Mouse (Mus musculus) neural tube, embryonic 11.5 days (tissue): ENCODE data around the gene Llgl2. TPM values are rescaled to one million over a fixed set of nuclear protein-coding genes. Genes with fewer than 3 reads are reported as not detected.

Experiments used
- ATAC-seq: fragments of 200-750 bp; cut with Nextera tagmentation; 2 replicates; pipeline ENCODE4 v1.8.0; 2017; ENCODE audit warnings: moderate number of reproducible peaks, mild to moderate bottlenecking, moderate TSS enrichment, moderate library complexity; ENCODE audit not compliant: insufficient read depth, low FRiP score, low TSS enrichment
- DNase-seq: peaks from one replicate; pipeline ENCODE4 v3.0.0-alpha.2; 2015; ENCODE audit warnings: low spot score
- H3K27ac ChIP-seq: fragments of 300-500 bp; sonication (generic); 2 replicates; pipeline ENCODE4 v1.5.1; 2014; ENCODE audit warnings: low read depth, mild to moderate bottlenecking, low read length
- H3K27me3 ChIP-seq: fragments of 300-500 bp; sonication (generic); 2 replicates; pipeline ENCODE4 v1.6.1; 2014; ENCODE audit warnings: mild to moderate bottlenecking, low read length, mixed read lengths; ENCODE audit not compliant: control insufficient read depth, insufficient read depth
- H3K36me3 ChIP-seq: fragments of 300-500 bp; sonication (generic); 2 replicates; pipeline ENCODE4 v1.6.1; 2014; ENCODE audit warnings: mild to moderate bottlenecking, low read length, moderate library complexity, mixed read lengths; ENCODE audit not compliant: control insufficient read depth, insufficient read depth
- H3K4me1 ChIP-seq: fragments of 300-500 bp; sonication (generic); 2 replicates; pipeline ENCODE4 v1.6.1; 2014; ENCODE audit warnings: low read length, mixed read lengths; ENCODE audit not compliant: control insufficient read depth, insufficient read depth
- H3K4me2 ChIP-seq: fragments of 300-500 bp; sonication (generic); 2 replicates; pipeline ENCODE4 v1.6.1; 2014; ENCODE audit warnings: low read depth, mild to moderate bottlenecking, moderate library complexity
- H3K4me3 ChIP-seq: fragments of 300-500 bp; sonication (generic); 2 replicates; pipeline ENCODE4 v1.5.1; 2014; ENCODE audit warnings: low read depth, low read length
- H3K9ac ChIP-seq: fragments of 300-500 bp; sonication (generic); 2 replicates; pipeline ENCODE4 v1.6.1; 2014; ENCODE audit warnings: mild to moderate bottlenecking, low read length
- H3K9me3 ChIP-seq: fragments of 300-500 bp; sonication (generic); 2 replicates; pipeline ENCODE4 v1.6.1; 2016; ENCODE audit warnings: low read length; ENCODE audit not compliant: control insufficient read depth
- WGBS: fragments of 180-500 bp; shearing (Covaris S2); extraction: QIAGEN DNeasy Blood & Tissue Kit; methylation state at CpG from one replicate; pipeline ENCODE4 v1.1.7; 2014; 5-methylcytosine and 5-hydroxymethylcytosine counted together
- polyA plus RNA-seq: library from polyadenylated mRNA; unstranded; fragments of >200 nt; fragmentation: Nextera tagmentation; extraction: Ambion mirVana; gene quantifications from 2 replicates; pipeline ENCODE4 v1.2.1, GENCODE M21; 2014

The Llgl2 gene
- polyA plus RNA-seq, 1 experiment from 2014 or later = 6.1 TPM

DNA sequence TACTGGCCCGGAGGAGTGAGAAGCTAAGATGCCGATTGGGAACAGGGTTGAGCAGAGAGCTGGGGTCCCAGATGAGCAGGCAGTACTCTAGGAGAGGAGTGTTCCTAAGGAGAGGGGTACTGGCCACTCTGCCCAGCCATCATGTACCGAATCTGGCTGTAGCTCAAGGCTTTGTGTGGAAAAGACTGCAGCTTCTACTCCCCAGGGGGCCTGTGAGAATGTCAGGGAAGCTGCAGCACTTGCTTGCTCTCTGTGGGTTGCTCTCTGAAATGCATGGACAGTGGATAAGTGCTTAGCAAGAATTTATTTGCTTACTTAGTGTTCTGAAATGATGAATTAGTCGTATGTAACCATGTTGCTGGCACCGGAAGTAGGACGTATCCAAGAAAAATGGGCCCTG is 37.4 kb upstream of the Llgl2 start:
- no peak for ATAC-seq
- H3K27me3 ChIP-seq = no peaks in the 10 kb centered on the region
- H3K4me2 ChIP-seq = no peak overlapping the region
- peaks cover 4% of the 10 kb centered on the region for H3K36me3 ChIP-seq
- no peak overlapping the region for H3K9ac ChIP-seq
- no peaks in the 10 kb centered on the region for H3K9me3 ChIP-seq
- DNase-seq = no peak
- H3K4me1 ChIP-seq = no peaks in the 10 kb centered on the region
- 63% methylated on average over 6 of the region's 6 CpGs for WGBS
- H3K27ac ChIP-seq = no peak overlapping the region
- H3K4me3 ChIP-seq = no peak overlapping the region

DNA sequence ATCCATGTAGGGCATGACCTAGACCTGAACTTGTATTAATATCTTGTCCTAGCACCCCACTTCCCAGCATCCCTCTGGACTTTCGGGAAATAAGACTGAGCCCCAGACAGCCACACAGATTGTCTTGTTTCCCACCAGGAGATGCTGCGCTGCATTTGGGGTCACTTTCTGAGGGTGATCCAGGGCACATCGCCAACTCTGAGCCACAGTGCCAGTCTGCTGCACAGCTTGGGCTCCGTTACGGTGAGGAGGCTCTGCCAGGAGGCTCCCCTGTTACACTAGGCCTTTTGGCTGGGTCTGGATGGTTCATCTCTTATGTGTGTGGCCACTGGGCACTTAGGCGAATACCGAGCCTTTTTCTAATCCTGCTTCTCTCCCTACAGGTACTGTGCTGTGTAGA is 34.1 kb upstream of the Llgl2 start:
- H3K36me3 ChIP-seq = peaks cover 20% of the 10 kb centered on the region
- H3K4me2 ChIP-seq = no peak overlapping the region
- H3K9ac ChIP-seq = no peak overlapping the region
- DNase-seq = no peak
- H3K4me1 ChIP-seq = no peaks in the 10 kb centered on the region
- H3K27ac ChIP-seq = no peak overlapping the region
- 97% methylated on average over 7 of the region's 7 CpGs for WGBS
- no peak overlapping the region for H3K4me3 ChIP-seq
- no peaks in the 10 kb centered on the region for H3K27me3 ChIP-seq
- ATAC-seq = no peak
- H3K9me3 ChIP-seq = no peaks in the 10 kb centered on the region

DNA sequence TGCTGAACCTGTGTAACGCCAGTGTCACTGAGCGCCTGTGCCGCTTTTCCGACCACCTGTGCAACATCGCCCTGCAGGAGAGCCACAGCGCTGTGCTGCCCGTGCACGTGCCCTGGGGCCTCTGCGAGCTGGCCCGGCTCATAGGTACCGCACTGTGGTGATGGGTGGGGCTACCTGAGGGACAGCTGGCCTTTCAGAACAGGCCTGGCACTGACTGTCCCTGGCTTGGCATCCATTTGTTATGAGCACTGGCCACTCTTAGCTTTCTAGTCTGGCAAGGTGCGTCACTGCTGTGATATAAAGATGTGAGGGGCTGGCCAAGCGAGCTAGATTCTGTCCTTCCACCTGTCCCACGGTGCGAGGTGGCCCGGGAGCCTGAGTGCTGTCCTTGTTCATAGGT is 31.9 kb upstream of the Llgl2 start:
- WGBS = 95% methylated on average over 16 of the region's 16 CpGs
- H3K4me2 ChIP-seq = no peak overlapping the region
- no peaks in the 10 kb centered on the region for H3K9me3 ChIP-seq
- no peak for DNase-seq
- no peak overlapping the region for H3K27ac ChIP-seq
- H3K9ac ChIP-seq = no peak overlapping the region
- peaks cover 31% of the 10 kb centered on the region for H3K36me3 ChIP-seq
- no peak overlapping the region for H3K4me3 ChIP-seq
- H3K4me1 ChIP-seq = no peaks in the 10 kb centered on the region
- no peaks in the 10 kb centered on the region for H3K27me3 ChIP-seq
- ATAC-seq = no peak

DNA sequence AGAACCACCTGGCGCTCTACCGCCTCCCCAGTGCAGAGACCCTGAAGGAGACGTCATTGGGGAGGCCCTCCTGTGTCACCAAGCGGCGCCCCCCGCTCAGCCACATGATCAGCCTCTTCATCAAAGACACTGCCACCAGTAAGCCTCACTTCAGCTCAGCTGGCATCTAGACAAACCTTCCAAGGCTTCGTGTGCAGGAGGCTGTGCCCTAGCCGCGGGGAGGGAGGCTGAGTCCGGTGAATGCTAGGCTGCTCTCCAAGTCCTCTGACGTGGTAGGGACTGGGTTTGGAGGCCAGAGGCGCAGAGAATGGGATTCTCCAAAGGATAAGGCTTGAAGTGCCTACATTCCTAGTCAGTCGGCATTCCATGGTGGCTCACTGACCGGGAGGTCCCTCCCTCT is 31.5 kb upstream of the Llgl2 start:
- H3K9me3 ChIP-seq = no peaks in the 10 kb centered on the region
- H3K4me3 ChIP-seq = no peak overlapping the region
- H3K27me3 ChIP-seq = no peaks in the 10 kb centered on the region
- H3K9ac ChIP-seq = no peak overlapping the region
- H3K4me2 ChIP-seq = no peak overlapping the region
- no peaks in the 10 kb centered on the region for H3K4me1 ChIP-seq
- no peak overlapping the region for H3K27ac ChIP-seq
- ATAC-seq = no peak
- no peak for DNase-seq
- WGBS = 92% methylated on average over 14 of the region's 14 CpGs
- H3K36me3 ChIP-seq = peaks cover 33% of the 10 kb centered on the region

DNA sequence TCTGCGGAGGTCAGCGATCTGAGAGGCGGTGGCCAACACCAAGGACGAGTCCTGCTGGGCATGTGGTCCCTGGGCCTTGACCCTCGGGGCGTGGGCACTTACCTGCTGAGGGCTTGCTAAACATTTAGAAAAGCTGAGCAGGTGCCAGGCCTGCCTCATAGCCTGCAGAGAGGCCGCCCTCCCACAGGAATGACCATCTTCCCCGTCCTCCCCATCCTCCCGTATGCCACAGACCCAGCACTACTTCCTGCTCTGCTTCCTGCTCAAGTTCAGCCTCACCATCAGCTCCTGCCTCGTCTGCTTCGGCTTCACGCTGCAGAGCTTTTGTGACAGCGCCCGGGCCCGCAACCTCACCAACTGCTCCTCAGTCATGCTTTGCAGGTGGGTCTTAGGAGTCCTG is 27.0 kb upstream of the Llgl2 start:
- Histone ChIP-seq H3K4me3 (no peak overlapping the region), H3K9me3 (no peaks in the 10 kb centered on the region), H3K27ac (no peak overlapping the region), H3K4me1 (no peaks in the 10 kb centered on the region), H3K9ac (no peak overlapping the region), H3K27me3 (no peaks in the 10 kb centered on the region), H3K4me2 (no peak overlapping the region), H3K36me3 (peaks cover 35% of the 10 kb centered on the region)
- ATAC-seq = no peak
- no peak for DNase-seq
- 89% methylated on average over 15 of the region's 15 CpGs for WGBS

DNA sequence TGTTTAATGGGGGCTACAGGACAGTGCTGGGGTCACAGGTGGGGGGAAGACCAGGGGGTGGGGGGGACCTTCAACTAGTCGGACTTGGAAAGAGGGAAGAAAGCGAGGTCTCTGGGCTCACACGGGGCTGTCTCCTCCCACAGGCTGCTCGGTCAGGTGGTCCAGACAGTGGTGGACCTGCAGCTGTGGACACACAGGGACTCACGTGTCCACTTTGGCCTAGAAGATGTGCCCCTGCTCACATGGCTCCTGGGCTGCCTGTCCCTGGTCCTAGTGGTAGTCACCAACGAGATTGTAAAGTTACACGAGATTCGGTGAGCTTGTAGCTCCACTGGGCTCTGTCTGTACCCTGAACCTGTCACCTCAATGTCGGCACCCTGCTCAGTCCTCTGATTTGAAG is 26.2 kb upstream of the Llgl2 start:
- H3K36me3 ChIP-seq = peaks cover 39% of the 10 kb centered on the region
- H3K9me3 ChIP-seq = no peaks in the 10 kb centered on the region
- no peak for DNase-seq
- no peak for ATAC-seq
- H3K4me3 ChIP-seq = no peak overlapping the region
- H3K27ac ChIP-seq = no peak overlapping the region
- no peaks in the 10 kb centered on the region for H3K27me3 ChIP-seq
- H3K9ac ChIP-seq = no peak overlapping the region
- H3K4me2 ChIP-seq = no peak overlapping the region
- 91% methylated on average over 9 of the region's 9 CpGs for WGBS
- no peaks in the 10 kb centered on the region for H3K4me1 ChIP-seq

DNA sequence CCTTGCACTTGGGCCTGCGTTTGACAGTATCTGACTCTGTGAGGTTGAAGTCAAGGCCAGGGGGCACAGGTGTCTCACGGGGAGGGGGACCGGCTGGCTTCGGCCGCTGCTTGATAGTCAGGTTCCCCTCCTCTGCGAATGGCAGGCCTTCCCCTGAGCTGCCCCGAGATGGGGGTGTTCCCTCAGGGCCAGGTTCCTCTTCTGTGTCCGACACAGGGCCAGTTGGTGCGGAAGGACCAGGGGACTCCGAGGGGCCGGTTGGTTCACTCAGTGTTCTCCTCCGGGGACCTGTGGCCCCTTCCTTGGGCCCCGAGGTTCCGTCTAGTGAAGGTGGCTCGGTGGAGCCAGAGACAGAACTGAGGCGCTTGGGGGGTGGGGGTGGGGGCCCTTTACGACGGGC is 22.9 kb upstream of the Llgl2 start:
- H3K27me3 ChIP-seq = no peaks in the 10 kb centered on the region
- H3K4me3 ChIP-seq = no peak overlapping the region
- DNase-seq (no peak), ATAC-seq (no peak)
- H3K9me3 ChIP-seq = no peaks in the 10 kb centered on the region
- WGBS = 90% methylated on average over 18 of the region's 18 CpGs
- no peak overlapping the region for H3K4me2 ChIP-seq
- H3K9ac ChIP-seq = no peak overlapping the region
- no peaks in the 10 kb centered on the region for H3K4me1 ChIP-seq
- H3K27ac ChIP-seq = no peak overlapping the region
- H3K36me3 ChIP-seq = peaks cover 30% of the 10 kb centered on the region

DNA sequence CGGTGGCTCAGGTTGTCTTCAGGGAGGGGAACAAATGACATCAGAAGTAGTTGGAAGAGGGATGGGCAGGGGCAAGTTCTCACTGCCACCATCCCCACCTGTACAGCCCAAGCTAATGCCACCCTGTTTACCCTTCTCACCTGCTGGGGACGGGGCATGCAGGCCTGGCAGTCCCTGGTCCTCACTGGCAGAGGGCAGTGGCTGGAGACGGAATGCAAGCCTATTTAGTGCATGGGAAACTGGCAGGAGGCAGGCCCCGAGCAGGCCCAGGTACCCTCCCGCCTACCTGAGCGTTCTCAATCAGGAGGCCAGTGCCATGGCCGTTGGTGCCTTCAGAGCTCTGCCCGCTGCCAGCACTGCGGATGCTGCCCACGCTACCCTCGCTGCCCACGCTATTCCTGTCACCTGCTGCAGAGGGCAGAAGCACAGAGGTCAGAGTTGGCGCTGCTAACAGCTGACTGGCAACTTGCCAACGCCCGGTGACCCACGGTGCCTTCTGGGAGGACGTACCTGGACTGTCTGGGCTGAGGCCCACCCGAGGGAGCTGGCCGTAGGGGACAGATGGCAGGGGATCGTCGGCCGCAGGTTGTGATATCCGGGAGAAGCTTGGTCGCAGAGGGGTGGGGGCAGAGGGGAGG is 20.7 kb upstream of the Llgl2 start:
- WGBS = 96% methylated on average over 24 of the region's 24 CpGs
- ATAC-seq = no peak
- Histone ChIP-seq H3K36me3 (peaks cover 30% of the 10 kb centered on the region), H3K27me3 (no peaks in the 10 kb centered on the region), H3K9ac (no peak overlapping the region), H3K4me2 (no peak overlapping the region), H3K27ac (no peak overlapping the region), H3K9me3 (no peaks in the 10 kb centered on the region), H3K4me1 (peaks cover under 1% of the 10 kb centered on the region), H3K4me3 (no peak overlapping the region)
- no peak for DNase-seq

DNA sequence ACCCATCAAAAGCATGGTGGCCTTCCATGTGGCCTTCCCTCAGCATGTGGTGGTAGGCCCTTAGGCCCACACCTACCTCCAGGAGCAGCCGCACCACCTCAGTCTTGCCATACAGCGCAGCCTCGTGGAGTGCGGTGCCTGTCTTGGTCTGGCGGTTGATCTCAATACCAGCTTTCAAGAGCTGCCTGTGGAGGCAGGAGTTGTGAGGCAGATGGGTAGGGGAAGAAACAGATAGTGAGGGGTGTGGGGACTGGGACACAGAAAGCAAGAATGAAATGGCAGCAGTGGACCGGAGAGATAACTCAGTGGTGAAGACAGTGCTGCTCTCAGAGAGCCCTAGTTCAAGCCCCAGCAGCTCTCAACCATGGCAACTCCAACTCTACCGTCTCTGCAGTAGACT is 18.8 kb upstream of the Llgl2 start:
- no peak overlapping the region for H3K4me3 ChIP-seq
- no peaks in the 10 kb centered on the region for H3K27me3 ChIP-seq
- ATAC-seq (no peak), DNase-seq (no peak)
- peaks cover 15% of the 10 kb centered on the region for H3K4me1 ChIP-seq
- no peaks in the 10 kb centered on the region for H3K9me3 ChIP-seq
- no peak overlapping the region for H3K9ac ChIP-seq
- WGBS = 93% methylated on average over 7 of the region's 7 CpGs
- peaks cover 25% of the 10 kb centered on the region for H3K36me3 ChIP-seq
- no peak overlapping the region for H3K4me2 ChIP-seq
- H3K27ac ChIP-seq = no peak overlapping the region
